Mouse (Mus musculus) heart, adult 2 months (tissue): ENCODE measurements around the gene Cd86. TPM values are rescaled to one million over a fixed set of nuclear protein-coding genes. Genes with fewer than 3 reads are reported as not detected.

Source experiments
- DNase-seq, 2 experiments: peaks; one replicate each; pipeline ENCODE4 v3.0.0; 2021
- H3K27ac ChIP-seq: fragments of 200-600 bp; 2 replicates; pipeline ENCODE4 v1.8.1; 2022
- H3K27me3 ChIP-seq: fragments of 200-500 bp; 2 replicates; pipeline ENCODE4 v1.6.1; 2012; ENCODE audit warnings: mild to moderate bottlenecking, low read length, inconsistent platforms, mixed read lengths; ENCODE audit not compliant: control insufficient read depth, insufficient read depth
- H3K36me3 ChIP-seq: fragments of 200-500 bp; 2 replicates; pipeline ENCODE4 v1.6.1; 2012; ENCODE audit warnings: low read length, inconsistent platforms; ENCODE audit not compliant: control insufficient read depth, insufficient read depth
- H3K4me1 ChIP-seq: fragments of 200-500 bp; 2 replicates; pipeline ENCODE4 v1.6.1; 2011; ENCODE audit warnings: low read length; ENCODE audit not compliant: control insufficient read depth, insufficient read depth
- H3K4me3 ChIP-seq: fragments of 200-600 bp; 2 replicates; pipeline ENCODE4 v1.8.1; 2022
- H3K79me2 ChIP-seq: fragments of 200-500 bp; replicated peaks from 2 replicates; pipeline ENCODE4 v1.6.1; 2012; ENCODE audit warnings: mild to moderate bottlenecking, inconsistent platforms, low read length, moderate library complexity, mixed read lengths; ENCODE audit not compliant: control insufficient read depth, insufficient read depth
- H3K9ac ChIP-seq: fragments of 200-500 bp; 2 replicates; pipeline ENCODE4 v1.6.1; 2012; ENCODE audit warnings: low read depth, mild to moderate bottlenecking, control low read depth, inconsistent platforms, low read length, mixed read lengths
- CTCF ChIP-seq: fragments of 200-600 bp; IDR thresholded peaks from 2 replicates; pipeline ENCODE4 v1.8.1; 2022; ENCODE audit warnings: antibody characterized with exemption, mild to moderate bottlenecking, moderate library complexity
- EP300 ChIP-seq: fragments of 200-500 bp; IDR thresholded peaks from 2 replicates; pipeline ENCODE4 v1.6.1; 2011; ENCODE audit warnings: low read depth, low read length, control low read depth; ENCODE audit not compliant: insufficient read depth
- POLR2A ChIP-seq: fragments of 200-500 bp; IDR thresholded peaks from 2 replicates; pipeline ENCODE4 v1.6.1; 2011; ENCODE audit warnings: mild to moderate bottlenecking, low read depth, low read length, control low read depth; ENCODE audit not compliant: insufficient read depth
- WGBS: fragments of 180-500 bp; shearing (Covaris S2); methylation state at CpG from one replicate; pipeline ENCODE4 v1.1.7; 2018; 5-methylcytosine and 5-hydroxymethylcytosine counted together
- intact Hi-C: fragments of 180-260 bp; cut with DNase I; formaldehyde crosslinking; loops from one replicate; pipeline ENCODE4 v1.15.1; 2025
- polyA plus RNA-seq: library from polyadenylated mRNA; depleted of rRNA; stranded (reverse); fragments of >200 nt; gene quantifications from 2 replicates; pipeline ENCODE4 v1.2.3, GENCODE M21; 2012
- total RNA-seq, 2 experiments: library from RNA; stranded (reverse); gene quantifications; 2 replicates each; pipeline ENCODE4 v1.2.3; 2021

Cd86 gene
- total and polyA plus RNA-seq, 3 experiments: 1.00 to 1.4 (median 1.1) TPM

DNA sequence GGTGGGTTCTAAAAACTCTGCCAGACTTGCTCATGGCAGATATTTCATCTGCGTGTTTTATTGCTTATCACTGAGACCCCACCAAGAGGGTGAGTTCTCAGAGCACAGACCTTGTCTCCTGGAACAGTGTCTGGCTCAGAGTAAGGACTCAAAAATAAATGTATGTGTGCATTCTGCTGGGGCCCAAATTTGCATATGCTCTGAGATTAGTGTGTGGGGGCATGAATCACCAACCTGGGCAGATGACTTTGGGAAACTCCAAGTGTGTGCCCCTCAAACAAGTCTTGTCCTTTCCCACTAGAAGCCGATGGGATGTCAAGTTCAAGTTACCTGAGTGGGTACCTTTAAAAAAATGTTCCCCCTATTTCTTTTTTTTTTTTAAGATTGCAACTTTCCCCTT, 34.6 kb upstream of the Cd86 start:
- DNase-seq: no peak
- Histone ChIP-seq H3K27ac (no peak overlapping the region), H3K79me2 (no peaks in the 10 kb centered on the region), H3K9ac (no peak overlapping the region), H3K36me3 (no peaks in the 10 kb centered on the region), H3K4me3 (no peak overlapping the region), H3K27me3 (no peaks in the 10 kb centered on the region), H3K4me1 (no peaks in the 10 kb centered on the region)
- intact Hi-C loops: no loop called here
- 81% methylated on average over 2 of the region's 2 CpGs for WGBS
- TF ChIP-seq EP300: no peak
- TF ChIP-seq CTCF: no peak
- TF ChIP-seq POLR2A: no peak

DNA sequence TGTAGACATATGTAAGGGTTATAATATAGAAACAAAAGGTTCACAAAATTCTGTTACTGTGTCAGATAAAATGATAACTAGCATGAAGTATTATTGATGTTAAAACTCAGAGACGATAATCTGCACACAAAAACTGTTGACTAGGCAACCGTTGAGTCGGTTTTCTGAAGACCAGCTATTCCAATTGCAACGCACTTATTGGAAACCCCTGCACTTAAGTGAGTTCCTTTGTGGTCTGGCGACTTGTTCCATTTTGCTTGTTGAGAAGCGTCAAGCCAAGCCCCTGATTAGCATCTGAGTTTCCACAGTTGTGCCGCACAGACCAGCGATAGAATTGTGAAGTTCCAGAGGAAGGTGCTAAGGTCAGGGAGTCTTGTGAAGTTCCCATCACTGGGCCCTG, 31.4 kb upstream of the Cd86 start:
- TF ChIP-seq POLR2A (no peak), EP300 (no peak), CTCF (no peak)
- no peaks in the 10 kb centered on the region for H3K79me2 ChIP-seq
- no peak overlapping the region for H3K4me3 ChIP-seq
- no peak overlapping the region for H3K27ac ChIP-seq
- WGBS: 64% methylated on average over 8 of the region's 8 CpGs
- H3K4me1 ChIP-seq: no peaks in the 10 kb centered on the region
- no peak for DNase-seq
- H3K27me3 ChIP-seq: peaks cover 2% of the 10 kb centered on the region; the same call in 1 of the 2 replicates
- intact Hi-C loops: no loop called here
- no peaks in the 10 kb centered on the region for H3K36me3 ChIP-seq
- H3K9ac ChIP-seq: no peak overlapping the region

DNA sequence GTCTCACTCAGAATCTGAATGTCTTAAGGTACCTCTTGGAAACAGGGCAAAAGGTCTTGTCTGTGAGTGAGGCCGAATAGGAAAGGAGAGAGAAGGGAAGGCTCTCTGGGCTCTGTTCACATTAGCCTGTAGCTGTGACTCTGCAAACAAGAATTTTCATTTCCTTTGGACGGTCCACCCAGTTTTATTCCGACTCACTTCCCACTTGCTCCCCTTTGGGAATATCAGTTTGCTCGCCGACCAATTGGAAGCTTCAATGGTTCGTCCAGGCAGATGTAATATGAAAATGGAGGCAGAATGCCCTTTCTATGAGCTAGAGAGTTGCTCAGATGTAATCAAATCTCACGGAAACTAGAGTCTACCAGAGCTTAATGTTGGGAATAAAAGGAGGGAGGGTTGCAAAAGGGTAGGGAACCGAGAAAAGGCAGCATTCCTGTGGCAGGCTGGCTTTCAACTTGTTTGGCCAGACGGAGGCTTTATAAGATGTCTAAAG, 29.0 kb upstream of the Cd86 start:
- no peak for DNase-seq
- intact Hi-C loops: no loop called here
- Histone ChIP-seq H3K27me3 (peaks cover 2% of the 10 kb centered on the region; the same call in 1 of the 2 replicates), H3K9ac (no peak overlapping the region), H3K79me2 (no peaks in the 10 kb centered on the region), H3K36me3 (no peaks in the 10 kb centered on the region), H3K27ac (no peak overlapping the region), H3K4me1 (no peaks in the 10 kb centered on the region), H3K4me3 (no peak overlapping the region)
- 69% methylated on average over 9 of the region's 9 CpGs for WGBS
- TF ChIP-seq EP300: no peak
- no peak for TF ChIP-seq CTCF
- no peak for TF ChIP-seq POLR2A

DNA sequence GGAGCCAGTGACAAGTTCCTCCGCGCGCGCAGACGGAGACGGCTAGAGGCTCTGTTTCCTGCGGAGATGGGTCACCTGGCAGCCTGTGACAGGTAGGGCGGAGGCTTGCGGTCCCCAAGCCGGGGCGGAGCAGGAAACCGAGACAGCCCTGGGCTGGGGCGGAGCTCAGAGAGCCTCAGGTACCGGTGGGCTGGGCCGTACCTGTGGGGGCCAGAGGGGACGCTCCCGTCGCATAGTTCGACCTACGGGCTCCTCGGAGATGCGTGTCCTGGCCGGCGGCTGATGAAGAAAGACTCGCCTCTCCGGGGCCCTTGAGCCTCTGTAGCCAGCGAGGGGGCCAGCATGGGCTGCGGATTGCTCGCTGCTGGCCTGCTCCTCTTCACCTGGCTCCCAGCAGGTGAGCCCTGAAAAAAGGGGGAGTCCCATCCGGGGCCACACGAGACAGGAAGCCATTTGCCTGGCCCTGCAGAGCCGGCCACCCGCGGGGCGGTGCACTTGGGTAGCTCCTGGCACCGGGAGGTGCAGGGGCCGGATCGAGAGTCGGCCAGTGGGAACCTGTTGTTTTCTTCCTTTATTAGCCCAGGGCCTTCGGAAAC, 28.0 kb upstream of the Cd86 start, which contains the start of gene Ildr1:
Gene Ildr1 (plus strand): TSS at position 161 of the 596 bp plus-strand sequence.
- no peak within 1 kb of the TSS for H3K27ac ChIP-seq
- peaks cover 2% of the 10 kb centered on the region; the same call in 1 of the 2 replicates for H3K27me3 ChIP-seq
- H3K4me3 ChIP-seq: no peak within 1 kb of the TSS
- WGBS: 4% methylated on average over 40 of the region's 40 CpGs
- H3K79me2 ChIP-seq: no peaks in the 10 kb centered on the region
- peak in 1 of 2 experiments; percentile 28 for DNase-seq
- no peaks in the 10 kb centered on the region for H3K36me3 ChIP-seq
- H3K9ac ChIP-seq: no peak within 1 kb of the TSS
- TF ChIP-seq CTCF (no peak), EP300 (no peak), POLR2A (no peak)
- H3K4me1 ChIP-seq: no peaks in the 10 kb centered on the region
- intact Hi-C loops: no loop called here

DNA sequence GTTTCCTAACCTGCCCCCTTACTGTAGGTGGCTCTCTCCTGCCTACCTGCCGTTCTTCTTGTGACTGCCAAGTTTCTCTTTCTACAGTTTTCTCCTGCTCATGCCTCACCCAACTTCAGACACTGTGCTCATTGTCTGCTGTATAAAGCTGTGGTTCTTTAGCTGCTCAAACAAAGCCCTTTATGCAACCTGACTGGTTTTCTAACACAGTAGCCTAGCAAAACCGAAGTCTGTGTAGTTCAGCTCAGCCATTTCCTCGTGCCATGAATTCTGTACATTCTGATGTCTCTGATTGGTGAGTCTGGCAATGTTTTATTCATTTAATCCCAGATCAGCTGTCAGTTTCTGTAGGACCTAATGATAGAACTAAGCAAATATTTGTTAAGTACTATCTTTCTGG, 25.6 kb upstream of the Cd86 start:
- whole genome bisulfite sequencing: 75% methylated on average over 3 of the region's 3 CpGs
- no peak overlapping the region for H3K27ac ChIP-seq

DNA sequence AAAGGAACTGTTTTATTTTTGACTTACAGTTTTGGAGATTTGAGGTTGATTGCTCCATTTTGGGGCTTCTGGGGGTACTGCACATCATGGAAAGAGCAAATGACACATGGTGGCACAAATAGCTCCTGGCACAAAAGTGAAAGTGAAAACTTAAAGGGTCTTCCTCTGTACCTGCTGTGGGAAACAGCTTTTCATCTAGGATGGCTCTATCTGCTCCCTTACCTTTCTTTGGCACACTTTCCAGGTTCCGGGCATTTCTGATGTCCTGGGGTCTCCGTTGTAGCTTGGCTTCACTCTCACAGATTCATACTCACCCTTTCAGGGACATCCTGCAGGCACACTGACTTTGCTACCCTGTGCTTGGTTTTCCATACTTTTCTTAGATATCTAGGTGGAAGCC, 22.2 kb upstream of the Cd86 start:
- no peaks in the 10 kb centered on the region for H3K36me3 ChIP-seq
- no peak for DNase-seq
- no peaks in the 10 kb centered on the region for H3K4me1 ChIP-seq
- intact Hi-C loops: no loop called here
- no peaks in the 10 kb centered on the region for H3K79me2 ChIP-seq
- WGBS: 90% methylated on average over 2 of the region's 2 CpGs
- no peak overlapping the region for H3K4me3 ChIP-seq
- no peak overlapping the region for H3K27ac ChIP-seq
- no peak overlapping the region for H3K9ac ChIP-seq
- H3K27me3 ChIP-seq: no peaks in the 10 kb centered on the region
- no peak for TF ChIP-seq EP300
- TF ChIP-seq POLR2A: no peak
- TF ChIP-seq CTCF: no peak

More for the DNA sequence above, 25.6 kb upstream of the Cd86 start:
- Histone ChIP-seq H3K9ac (no peak overlapping the region), H3K79me2 (no peaks in the 10 kb centered on the region), H3K4me1 (no peaks in the 10 kb centered on the region), H3K4me3 (no peak overlapping the region), H3K36me3 (no peaks in the 10 kb centered on the region), H3K27me3 (peaks cover 2% of the 10 kb centered on the region; the same call in 1 of the 2 replicates)
- TF ChIP-seq EP300: no peak
- TF ChIP-seq CTCF: no peak
- no peak for TF ChIP-seq POLR2A
- no peak for DNase-seq
- intact Hi-C loops: no loop called here
